Mouse (Mus musculus) forebrain, embryonic 12.5 days (tissue): ENCODE data around the gene Snf8. TPM values are rescaled to one million over a fixed set of nuclear protein-coding genes. Genes with fewer than 3 reads are reported as not detected.

ENCODE experiments used
- ATAC-seq: fragments of 200-750 bp; cut with Nextera tagmentation; 2 replicates; pipeline ENCODE4 v1.8.0; 2017; ENCODE audit warnings: moderate TSS enrichment; ENCODE audit not compliant: low FRiP score
- H3K27ac ChIP-seq: fragments of 300-500 bp; sonication (generic); 2 replicates; pipeline ENCODE4 v1.5.1; 2016; ENCODE audit warnings: mild to moderate bottlenecking
- H3K27me3 ChIP-seq: fragments of 300-500 bp; sonication (generic); 2 replicates; pipeline ENCODE4 v1.6.1; 2016; ENCODE audit warnings: mild to moderate bottlenecking
- H3K36me3 ChIP-seq: fragments of 300-500 bp; sonication (generic); replicated peaks from 2 replicates; pipeline ENCODE4 v1.6.1; 2016; ENCODE audit warnings: mild to moderate bottlenecking
- H3K4me1 ChIP-seq: fragments of 300-500 bp; sonication (generic); 2 replicates; pipeline ENCODE4 v1.6.1; 2016
- H3K4me2 ChIP-seq: fragments of 300-500 bp; sonication (generic); 2 replicates; pipeline ENCODE4 v1.6.1; 2016; ENCODE audit warnings: mild to moderate bottlenecking, moderate library complexity
- H3K4me3 ChIP-seq: fragments of 300-500 bp; sonication (generic); replicated peaks from 2 replicates; pipeline ENCODE4 v1.5.1; 2016; ENCODE audit warnings: mild to moderate bottlenecking
- H3K9ac ChIP-seq: fragments of 300-500 bp; sonication (generic); 2 replicates; pipeline ENCODE4 v1.6.1; 2016; ENCODE audit warnings: mild to moderate bottlenecking
- H3K9me3 ChIP-seq: fragments of 300-500 bp; sonication (generic); 2 replicates; pipeline ENCODE4 v1.6.1; 2016
- WGBS: fragments of 180-500 bp; shearing (Covaris S2); methylation state at CpG from one replicate; pipeline ENCODE4 v1.1.7; 2016; 5-methylcytosine and 5-hydroxymethylcytosine counted together
- polyA plus RNA-seq: library from polyadenylated mRNA; unstranded; fragments of >200 nt; fragmentation: Nextera tagmentation; extraction: Ambion mirVana; gene quantifications from 2 replicates; pipeline ENCODE4 v1.2.1, GENCODE M21; 2016

Snf8 gene
- polyA plus RNA-seq, 1 experiment from 2014 or later, result 107 TPM

GRCm38 (mm10) chr11:96005403-96006271 lies 29.0 kb upstream of the Snf8 start, which contains the start of gene Igf2bp1:
Gene Igf2bp1 (minus strand): TSS chr11:96005940.
- Histone ChIP-seq H3K4me1 (peaks cover 31% of the 10 kb centered on the region), H3K9ac (peak within 1 kb of the TSS; percentile 94), H3K4me2 (peak within 1 kb of the TSS; percentile 81), H3K9me3 (no peaks in the 10 kb centered on the region), H3K36me3 (no peaks in the 10 kb centered on the region), H3K4me3 (peak within 1 kb of the TSS; percentile 96), H3K27me3 (no peaks in the 10 kb centered on the region), H3K27ac (peak within 1 kb of the TSS; percentile 99)
- ATAC-seq, result peak; percentile 67
- WGBS, result under 1% methylated on average over 66 of the region's 74 CpGs

GRCm38 (mm10) chr11:96006367-96006851 lies 28.3 kb upstream of the Snf8 start:
- H3K9ac ChIP-seq, result peak overlapping the region; percentile 94
- no peaks in the 10 kb centered on the region for H3K36me3 ChIP-seq
- peak overlapping the region; percentile 96 for H3K4me3 ChIP-seq
- peaks cover 25% of the 10 kb centered on the region for H3K4me1 ChIP-seq
- peak; percentile 34 for ATAC-seq
- H3K9me3 ChIP-seq, result no peaks in the 10 kb centered on the region
- no peaks in the 10 kb centered on the region for H3K27me3 ChIP-seq
- WGBS, result under 1% methylated on average over 33 of the region's 33 CpGs
- peak overlapping the region; percentile 99 for H3K27ac ChIP-seq
- H3K4me2 ChIP-seq, result peak overlapping the region; percentile 81

- H3K27me3 ChIP-seq, result no peaks in the 10 kb centered on the region
- peak overlapping the region; percentile 96 for H3K4me3 ChIP-seq
- H3K9me3 ChIP-seq, result no peaks in the 10 kb centered on the region
- WGBS, result under 1% methylated on average over 66 of the region's 67 CpGs
- peak overlapping the region; percentile 81 for H3K4me2 ChIP-seq
- peak; percentile 89 for ATAC-seq
- H3K36me3 ChIP-seq, result no peaks in the 10 kb centered on the region
- H3K4me1 ChIP-seq, result peaks cover 21% of the 10 kb centered on the region
- peak overlapping the region; percentile 99 for H3K27ac ChIP-seq
- H3K9ac ChIP-seq, result peak overlapping the region; percentile 94
Measured at GRCm38 (mm10) chr11:96006852-96007515, 27.7 kb upstream of the Snf8 start.

GRCm38 (mm10) chr11:96007516-96008235 lies 27.0 kb upstream of the Snf8 start:
- Histone ChIP-seq H3K4me1 (peaks cover 18% of the 10 kb centered on the region), H3K4me3 (peak overlapping the region; percentile 96), H3K4me2 (peak overlapping the region; percentile 81), H3K9me3 (no peaks in the 10 kb centered on the region), H3K27ac (peak overlapping the region; percentile 99), H3K9ac (peak overlapping the region; percentile 94), H3K36me3 (no peaks in the 10 kb centered on the region), H3K27me3 (no peaks in the 10 kb centered on the region)
- ATAC-seq, result no peak
- under 1% methylated on average over 33 of the region's 33 CpGs for WGBS

- H3K4me3 ChIP-seq, result no peak overlapping the region
- no peak overlapping the region for H3K27ac ChIP-seq
- WGBS, result 0% methylated on average over 1 of the region's 1 CpGs
Measured at GRCm38 (mm10) chr11:96008827-96009226, 25.9 kb upstream of the Snf8 start.

GRCm38 (mm10) chr11:96011982-96012381 lies 22.7 kb upstream of the Snf8 start:
- no peak overlapping the region for H3K9ac ChIP-seq

More at GRCm38 (mm10) chr11:96008827-96009226, 25.9 kb upstream of the Snf8 start:
- Histone ChIP-seq H3K9ac (no peak overlapping the region), H3K27me3 (no peaks in the 10 kb centered on the region), H3K9me3 (no peaks in the 10 kb centered on the region), H3K36me3 (no peaks in the 10 kb centered on the region), H3K4me1 (peaks cover 14% of the 10 kb centered on the region), H3K4me2 (no peak overlapping the region)
- ATAC-seq, result no peak

GRCm38 (mm10) chr11:96015421-96015820 lies 19.3 kb upstream of the Snf8 start:
- H3K9ac ChIP-seq, result no peak overlapping the region
- no peaks in the 10 kb centered on the region for H3K36me3 ChIP-seq
- no peak overlapping the region for H3K4me2 ChIP-seq
- H3K4me3 ChIP-seq, result no peak overlapping the region
- no peak overlapping the region for H3K27ac ChIP-seq
- ATAC-seq, result no peak
- H3K4me1 ChIP-seq, result peaks cover 10% of the 10 kb centered on the region; the same call in 1 of the 2 replicates
- WGBS, result 62% methylated on average over 5 of the region's 5 CpGs
- no peaks in the 10 kb centered on the region for H3K27me3 ChIP-seq
- H3K9me3 ChIP-seq, result no peaks in the 10 kb centered on the region

More at GRCm38 (mm10) chr11:96011982-96012381, 22.7 kb upstream of the Snf8 start:
- Histone ChIP-seq H3K27ac (no peak overlapping the region), H3K4me1 (peaks cover 14% of the 10 kb centered on the region), H3K9me3 (no peaks in the 10 kb centered on the region), H3K4me2 (peak overlapping the region; percentile 45), H3K36me3 (no peaks in the 10 kb centered on the region), H3K27me3 (no peaks in the 10 kb centered on the region), H3K4me3 (0 out of 2 replicates have a peak overlapping the region, but pooled peaks have one; percentile 16)
- no peak for ATAC-seq
- 9% methylated on average over 3 of the region's 8 CpGs for WGBS

- ATAC-seq, result no peak
- Histone ChIP-seq H3K4me3 (no peak overlapping the region), H3K9ac (no peak overlapping the region), H3K4me1 (peaks cover 2% of the 10 kb centered on the region; the same call in 1 of the 2 replicates), H3K27me3 (no peaks in the 10 kb centered on the region), H3K27ac (no peak overlapping the region), H3K4me2 (no peak overlapping the region), H3K36me3 (no peaks in the 10 kb centered on the region), H3K9me3 (no peaks in the 10 kb centered on the region)
- 14% methylated on average over 9 of the region's 9 CpGs for WGBS
Measured at GRCm38 (mm10) chr11:96017941-96018351, 16.7 kb upstream of the Snf8 start.

- no peak overlapping the region for H3K9ac ChIP-seq
- no peak for ATAC-seq
- H3K9me3 ChIP-seq, result no peaks in the 10 kb centered on the region
- no peak overlapping the region for H3K27ac ChIP-seq
- H3K4me2 ChIP-seq, result no peak overlapping the region
- no peaks in the 10 kb centered on the region for H3K27me3 ChIP-seq
- no peaks in the 10 kb centered on the region; the same call in 1 of the 2 replicates for H3K4me1 ChIP-seq
- no peak overlapping the region for H3K4me3 ChIP-seq
- WGBS, result 69% methylated on average over 4 of the region's 4 CpGs
- no peaks in the 10 kb centered on the region for H3K36me3 ChIP-seq
Measured at GRCm38 (mm10) chr11:96020622-96021021, 14.1 kb upstream of the Snf8 start.

- Histone ChIP-seq H3K9ac (no peak overlapping the region), H3K27me3 (0 out of 2 replicates have a peak, but pooled peaks cover 11% of the 10 kb centered on the region), H3K9me3 (no peaks in the 10 kb centered on the region), H3K4me3 (no peak overlapping the region), H3K4me1 (no peaks in the 10 kb centered on the region), H3K4me2 (no peak overlapping the region), H3K36me3 (no peaks in the 10 kb centered on the region), H3K27ac (no peak overlapping the region)
- 70% methylated on average over 5 of the region's 5 CpGs for WGBS
- no peak for ATAC-seq
Measured at GRCm38 (mm10) chr11:96028130-96028529, 6.6 kb upstream of the Snf8 start.

GRCm38 (mm10) chr11:96030571-96030970 lies 4.1 kb upstream of the Snf8 start:
- Histone ChIP-seq H3K9ac (no peak overlapping the region), H3K27me3 (0 out of 2 replicates have a peak, but pooled peaks cover 11% of the 10 kb centered on the region), H3K4me2 (no peak overlapping the region), H3K27ac (no peak overlapping the region), H3K4me1 (peaks cover 10% of the 10 kb centered on the region), H3K36me3 (no peaks in the 10 kb centered on the region), H3K9me3 (no peaks in the 10 kb centered on the region), H3K4me3 (no peak overlapping the region)
- no peak for ATAC-seq
- 90% methylated on average over 3 of the region's 3 CpGs for WGBS
